Mouse (Mus musculus): ENCODE measurements around the gene Capn8. TPM values are rescaled to one million over a fixed set of nuclear protein-coding genes. Genes with fewer than 3 reads are reported as not detected.

The Capn8 gene
- polyA plus RNA-seq, 1 experiment from 2014 or later, result not detected

GRCm38 (mm10) chr1:182519341-182519740, 45.5 kb upstream of the Capn8 start:
- Histone ChIP-seq H3K4me1 (ENCODE audit: insufficient read depth) (peaks cover 17% of the 10 kb centered on the region), H3K4me3 (ENCODE audit: low read depth, low read length) (no peak overlapping the region), H3K9me3 (ENCODE audit: low read length) (no peaks in the 10 kb centered on the region), H3K27ac (ENCODE audit: low read depth) (peak overlapping the region; percentile 36; the same call in 1 of the 2 replicates), H3K9ac (replicated peaks) (no peak overlapping the region), H3K27me3 (ENCODE audit: insufficient read depth, low read length) (peaks cover 8% of the 10 kb centered on the region; the same call in 1 of the 2 replicates), H3K36me3 (replicated peaks; ENCODE audit: insufficient read depth, low read length) (no peaks in the 10 kb centered on the region), H3K4me2 (ENCODE audit: low read depth, low read length) (no peak overlapping the region)
- TF ChIP-seq CTCF (IDR thresholded peaks at IDR 0.05; ENCODE audit: low read depth), result no peak
- TF ChIP-seq EP300 (IDR thresholded peaks at IDR 0.05; ENCODE audit: low read depth), result no peak
- ATAC-seq (no peak), DNase-seq (no peak)
- 65% methylated on average over 5 of the region's 5 CpGs for WGBS (ENCODE audit: insufficient replicate concordance)

DNA sequence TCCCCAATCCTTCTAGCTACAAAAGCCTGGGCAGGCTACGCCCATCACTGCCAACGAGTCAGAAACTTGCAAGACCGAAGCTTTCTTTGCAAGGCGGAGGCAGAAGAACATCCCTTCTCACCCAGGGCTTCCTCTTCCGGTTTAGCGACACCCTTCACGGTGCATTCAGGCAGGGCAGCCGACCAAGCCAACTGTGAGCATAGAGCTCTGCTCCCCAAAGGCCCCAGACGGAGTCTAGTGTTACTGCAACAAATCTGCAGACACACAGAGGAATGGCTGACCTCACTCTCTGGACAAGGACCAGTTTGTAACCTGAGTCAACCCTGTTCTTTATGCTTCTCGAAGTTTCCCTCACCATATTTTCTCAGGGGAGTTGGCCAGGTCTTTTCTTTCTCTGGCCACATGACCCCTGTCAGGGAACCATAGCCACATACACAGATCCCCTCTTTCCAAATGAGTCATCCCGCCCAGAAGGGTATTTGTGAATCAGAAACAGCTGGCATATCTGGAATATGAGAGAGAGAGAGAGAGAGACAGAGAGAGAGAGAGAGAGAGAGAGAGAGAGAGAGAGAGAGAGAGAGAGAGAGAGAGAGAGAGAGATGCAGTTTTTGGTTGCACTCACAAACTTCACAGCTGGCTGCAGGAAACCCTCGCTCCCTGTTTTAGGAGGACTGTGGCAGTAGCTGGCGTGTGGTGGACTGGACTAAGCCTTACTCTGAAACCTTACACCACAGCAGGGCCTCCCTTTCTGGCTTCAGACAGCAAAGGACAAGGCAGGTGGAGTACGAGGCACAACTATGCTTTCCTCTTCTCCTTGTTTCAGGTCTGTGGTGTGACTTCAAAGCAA, 44.5 kb upstream of the Capn8 start:
- 28% methylated on average over 14 of the region's 14 CpGs for WGBS (ENCODE audit: insufficient replicate concordance)
- ATAC-seq, result peak; percentile 16; the same call in 1 of the 2 replicates
- TF ChIP-seq CTCF (IDR thresholded peaks at IDR 0.05; ENCODE audit: low read depth), result no peak
- no peak for TF ChIP-seq EP300 (IDR thresholded peaks at IDR 0.05; ENCODE audit: low read depth)
- DNase-seq, result peak; percentile 54
- H3K36me3 ChIP-seq (replicated peaks; ENCODE audit: insufficient read depth, low read length), result no peaks in the 10 kb centered on the region
- H3K9ac ChIP-seq (replicated peaks), result peak overlapping the region; percentile 30; the same call in 1 of the 2 replicates
- peaks cover 17% of the 10 kb centered on the region for H3K4me1 ChIP-seq (ENCODE audit: insufficient read depth)
- peaks cover 8% of the 10 kb centered on the region; the same call in 1 of the 2 replicates for H3K27me3 ChIP-seq (ENCODE audit: insufficient read depth, low read length)
- no peaks in the 10 kb centered on the region for H3K9me3 ChIP-seq (ENCODE audit: low read length)
- peak overlapping the region; percentile 36; the same call in 1 of the 2 replicates for H3K27ac ChIP-seq (ENCODE audit: low read depth)
- H3K4me2 ChIP-seq (ENCODE audit: low read depth, low read length), result 0 out of 2 replicates have a peak overlapping the region, but pooled peaks have one; percentile 23
- H3K4me3 ChIP-seq (ENCODE audit: low read depth, low read length), result no peak overlapping the region

DNA sequence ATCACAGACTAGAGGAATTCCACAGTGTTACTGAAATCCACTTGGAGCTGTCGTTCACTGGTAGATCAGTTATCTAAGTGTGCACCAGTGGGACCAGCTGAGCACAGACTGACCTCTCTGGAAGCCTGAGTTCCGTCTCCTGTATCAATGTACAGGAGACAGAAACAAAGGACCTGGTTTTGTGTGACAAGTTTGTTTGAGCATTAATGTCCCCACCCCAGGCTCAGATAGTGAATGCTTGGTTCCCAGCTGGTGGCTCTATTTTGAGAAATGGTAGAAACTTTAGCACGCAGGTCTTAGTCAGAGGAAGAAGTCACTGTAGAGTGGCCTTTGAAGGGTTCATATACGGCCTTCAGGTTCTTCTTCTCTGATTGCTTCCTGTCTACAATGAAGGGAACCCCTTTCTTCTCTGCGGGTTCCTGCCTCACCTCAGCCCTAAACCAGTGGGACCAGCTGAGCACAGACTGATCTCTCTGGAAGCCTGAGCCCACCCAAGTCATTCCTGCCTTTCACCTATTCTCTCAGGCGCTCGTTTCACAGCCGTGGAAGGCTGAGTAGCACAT, 43.8 kb upstream of the Capn8 start:
- H3K27ac ChIP-seq (ENCODE audit: low read depth), result no peak overlapping the region

DNA sequence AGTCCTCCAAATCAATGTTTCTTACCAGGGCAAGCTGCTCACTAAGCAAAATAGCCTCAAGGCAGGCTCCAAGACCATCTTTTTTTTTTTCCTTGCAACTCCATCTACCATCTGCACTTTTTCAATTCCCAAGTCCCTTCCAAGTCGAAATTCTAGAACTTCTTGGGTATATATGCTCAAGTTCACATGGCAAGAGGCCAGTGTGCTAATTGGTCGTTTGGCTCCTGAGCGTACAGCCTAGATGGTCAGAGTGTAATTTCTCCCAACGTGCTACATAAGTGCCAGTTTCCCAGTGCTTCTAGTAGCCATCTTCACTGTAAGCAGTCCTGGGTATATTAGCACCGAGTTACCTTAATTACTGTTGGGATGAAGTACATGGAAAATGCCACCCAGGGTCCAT, 41.8 kb upstream of the Capn8 start:
- WGBS (ENCODE audit: insufficient replicate concordance), result 67% methylated on average over 5 of the region's 5 CpGs
- H3K27me3 ChIP-seq (ENCODE audit: insufficient read depth, low read length), result no peaks in the 10 kb centered on the region; the same call in 1 of the 2 replicates
- ATAC-seq, result no peak
- no peak for DNase-seq
- no peaks in the 10 kb centered on the region for H3K9me3 ChIP-seq (ENCODE audit: low read length)
- no peak overlapping the region for H3K4me2 ChIP-seq (ENCODE audit: low read depth, low read length)
- H3K9ac ChIP-seq (replicated peaks), result no peak overlapping the region
- H3K27ac ChIP-seq (ENCODE audit: low read depth), result no peak overlapping the region
- TF ChIP-seq EP300 (IDR thresholded peaks at IDR 0.05; ENCODE audit: low read depth), result no peak
- TF ChIP-seq CTCF (IDR thresholded peaks at IDR 0.05; ENCODE audit: low read depth), result no peak
- H3K36me3 ChIP-seq (replicated peaks; ENCODE audit: insufficient read depth, low read length), result no peaks in the 10 kb centered on the region
- peaks cover 12% of the 10 kb centered on the region for H3K4me1 ChIP-seq (ENCODE audit: insufficient read depth)
- no peak overlapping the region for H3K4me3 ChIP-seq (ENCODE audit: low read depth, low read length)

More for the DNA sequence above, 43.8 kb upstream of the Capn8 start:
- Histone ChIP-seq H3K27me3 (ENCODE audit: insufficient read depth, low read length) (peaks cover 8% of the 10 kb centered on the region; the same call in 1 of the 2 replicates), H3K4me1 (ENCODE audit: insufficient read depth) (peaks cover 10% of the 10 kb centered on the region), H3K4me3 (ENCODE audit: low read depth, low read length) (no peak overlapping the region), H3K9ac (replicated peaks) (no peak overlapping the region), H3K36me3 (replicated peaks; ENCODE audit: insufficient read depth, low read length) (no peaks in the 10 kb centered on the region), H3K4me2 (ENCODE audit: low read depth, low read length) (no peak overlapping the region), H3K9me3 (ENCODE audit: low read length) (no peaks in the 10 kb centered on the region)
- 69% methylated on average over 8 of the region's 8 CpGs for WGBS (ENCODE audit: insufficient replicate concordance)
- DNase-seq (no peak), ATAC-seq (no peak)
- TF ChIP-seq CTCF (IDR thresholded peaks at IDR 0.05; ENCODE audit: low read depth), result no peak
- TF ChIP-seq EP300 (IDR thresholded peaks at IDR 0.05; ENCODE audit: low read depth), result no peak

DNA sequence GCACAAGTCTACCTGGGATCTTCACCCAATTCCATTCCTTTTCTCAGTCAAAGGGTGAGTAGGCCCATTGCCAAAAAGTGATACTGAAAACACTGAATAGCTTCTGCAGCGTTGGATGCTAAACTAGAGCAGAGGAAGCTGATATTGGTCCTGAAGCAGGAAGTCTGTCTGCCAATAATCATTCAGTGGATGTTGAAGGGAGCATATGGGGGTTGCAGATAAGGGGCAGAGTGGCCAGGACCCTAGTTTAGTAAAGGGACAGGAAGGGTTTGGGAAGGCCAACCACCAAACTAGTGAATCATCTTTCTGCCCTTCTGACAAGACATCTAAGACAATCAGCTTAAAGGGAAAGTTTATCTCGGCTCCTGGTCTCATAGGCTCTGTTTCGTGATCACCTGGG, 41.1 kb upstream of the Capn8 start:
- TF ChIP-seq CTCF (IDR thresholded peaks at IDR 0.05; ENCODE audit: low read depth), result no peak
- TF ChIP-seq EP300 (IDR thresholded peaks at IDR 0.05; ENCODE audit: low read depth), result no peak
- Histone ChIP-seq H3K4me2 (ENCODE audit: low read depth, low read length) (no peak overlapping the region), H3K9me3 (ENCODE audit: low read length) (no peaks in the 10 kb centered on the region), H3K9ac (replicated peaks) (no peak overlapping the region), H3K4me3 (ENCODE audit: low read depth, low read length) (no peak overlapping the region), H3K36me3 (replicated peaks; ENCODE audit: insufficient read depth, low read length) (no peaks in the 10 kb centered on the region), H3K4me1 (ENCODE audit: insufficient read depth) (peaks cover 18% of the 10 kb centered on the region), H3K27me3 (ENCODE audit: insufficient read depth, low read length) (no peaks in the 10 kb centered on the region), H3K27ac (ENCODE audit: low read depth) (no peak overlapping the region)
- DNase-seq (no peak), ATAC-seq (no peak)
- WGBS (ENCODE audit: insufficient replicate concordance), result 58% methylated on average over 3 of the region's 3 CpGs

GRCm38 (mm10) chr1:182525601-182526000, 39.2 kb upstream of the Capn8 start:
- no peak for ATAC-seq
- H3K27me3 ChIP-seq (ENCODE audit: insufficient read depth, low read length), result no peaks in the 10 kb centered on the region
- TF ChIP-seq CTCF (IDR thresholded peaks at IDR 0.05; ENCODE audit: low read depth) (no peak), EP300 (IDR thresholded peaks at IDR 0.05; ENCODE audit: low read depth) (no peak)

More at GRCm38 (mm10) chr1:182525601-182526000, 39.2 kb upstream of the Capn8 start:
- H3K9ac ChIP-seq (replicated peaks), result no peak overlapping the region
- H3K4me2 ChIP-seq (ENCODE audit: low read depth, low read length), result no peak overlapping the region
- H3K27ac ChIP-seq (ENCODE audit: low read depth), result no peak overlapping the region
- WGBS (ENCODE audit: insufficient replicate concordance), result 90% methylated on average over 3 of the region's 3 CpGs
- no peaks in the 10 kb centered on the region for H3K36me3 ChIP-seq (replicated peaks; ENCODE audit: insufficient read depth, low read length)
- DNase-seq, result no peak
- H3K9me3 ChIP-seq (ENCODE audit: low read length), result no peaks in the 10 kb centered on the region
- H3K4me1 ChIP-seq (ENCODE audit: insufficient read depth), result peaks cover 12% of the 10 kb centered on the region
- H3K4me3 ChIP-seq (ENCODE audit: low read depth, low read length), result no peak overlapping the region

Data from liver, postnatal 0 days (tissue).